In the genomic region with DNA sequence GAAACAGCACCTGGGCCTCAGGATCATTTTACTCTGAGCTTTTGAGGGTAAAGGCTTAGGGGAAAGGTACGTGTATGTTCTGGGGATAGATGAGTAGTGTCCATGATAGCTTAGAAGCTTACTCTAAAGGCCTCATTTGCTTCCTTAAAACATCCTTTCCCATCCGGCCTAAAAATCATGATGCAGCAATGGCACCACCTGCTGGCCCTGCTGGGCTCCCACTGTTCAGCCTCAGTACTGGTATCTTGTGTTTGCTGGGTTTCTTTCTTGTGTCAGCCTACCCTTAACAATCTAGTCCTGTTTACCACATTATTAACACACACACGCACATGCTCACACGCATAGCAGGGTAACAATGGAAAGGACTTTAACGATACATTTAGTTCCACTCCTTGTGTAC, we compare ENCODE assay signal across 8 mouse cellular contexts. TPM values are rescaled to one million over a fixed set of nuclear protein-coding genes. Genes with fewer than 3 reads are reported as not detected.
DNase-seq lines count a peak whose midpoint lies in the region; ATAC-seq and TF ChIP-seq lines count a peak whose summit lies in the region.

No protein-coding gene starts in this region.

- no peak for TF ChIP-seq POLR2A in lung, adult 2 months (IDR thresholded peaks at IDR 0.05; ENCODE audit: borderline replicate concordance, extremely low read depth, low read depth, low read length)

- ATAC-seq in neural tube, embryonic 15.5 days (ENCODE audit: low FRiP score), result peak; percentile 47; the same call in 1 of the 2 replicates

- H3K27me3 ChIP-seq in embryonic facial prominence, embryonic 10.5 days (replicated peaks; ENCODE audit: low read depth, poor library complexity, severe bottlenecking), result no peaks in the 10 kb centered on the region
- H3K27me3 ChIP-seq in neural tube, embryonic 15.5 days (replicated peaks), result no peaks in the 10 kb centered on the region

- 38% methylated on average over 5 of the region's 5 CpGs for WGBS in embryonic facial prominence, embryonic 10.5 days
- 24% methylated on average over 5 of the region's 5 CpGs for WGBS in lung, adult 2 months
- 33% methylated on average over 5 of the region's 5 CpGs for WGBS in neural tube, embryonic 15.5 days

- intact Hi-C loops in heart, postnatal 10 days (cut with DNase I), result loop anchor here (1.0 to 5.0 kb wide), 3 partner anchors 83 to 210 kb away; no protein-coding TSS in a partner anchor

- no peak overlapping the region for H3K4me3 ChIP-seq in embryonic facial prominence, embryonic 10.5 days
- no peak overlapping the region for H3K4me3 ChIP-seq in lung, adult 2 months (replicated peaks; ENCODE audit: extremely low read depth, low read depth, low read length)
- no peak overlapping the region for H3K4me3 ChIP-seq in neural tube, embryonic 15.5 days (replicated peaks)

- H3K27ac ChIP-seq in embryonic facial prominence, embryonic 10.5 days (replicated peaks), result no peak overlapping the region
- no peak overlapping the region for H3K27ac ChIP-seq in neural tube, embryonic 15.5 days (replicated peaks)

- no peak overlapping the region for H3K4me2 ChIP-seq in neural tube, embryonic 15.5 days

- H3K36me3 ChIP-seq in embryonic facial prominence, embryonic 10.5 days (replicated peaks), result no peaks in the 10 kb centered on the region
- no peaks in the 10 kb centered on the region for H3K36me3 ChIP-seq in neural tube, embryonic 15.5 days

- TF ChIP-seq CTCF in lung, adult 2 months (IDR thresholded peaks at IDR 0.05; ENCODE audit: insufficient read depth, low read length), result peak; percentile 95

- H3K9me3 ChIP-seq in embryonic facial prominence, embryonic 10.5 days, result no peaks in the 10 kb centered on the region
- no peaks in the 10 kb centered on the region for H3K9me3 ChIP-seq in neural tube, embryonic 15.5 days (replicated peaks)

- no peaks in the 10 kb centered on the region for H3K4me1 ChIP-seq in embryonic facial prominence, embryonic 10.5 days
- H3K4me1 ChIP-seq in lung, adult 2 months (ENCODE audit: control insufficient read depth, insufficient read depth, low read length), result no peaks in the 10 kb centered on the region; the same call in 1 of the 2 replicates
- no peaks in the 10 kb centered on the region for H3K4me1 ChIP-seq in neural tube, embryonic 15.5 days

- DNase-seq in CD8-positive naive resting alpha-beta T cell, adult 2 months (ENCODE audit: low read depth in 2 of 2, low spot score in 2 of 2), result peak; percentile 15 to 33
- DNase-seq in adrenal gland, adult 2 months, result peak; percentile 79
- peak; percentile 69 for DNase-seq in embryonic facial prominence, embryonic 10.5 days (ENCODE audit: low spot score)
- DNase-seq in heart, postnatal 10 days, result peak; percentile 73 to 83
- peak; percentile 81 to 82 for DNase-seq in kidney, postnatal 4 days
- DNase-seq in lung, adult 2 months, result peak; percentile 60
- DNase-seq in thymus, postnatal 4 days, result peak; percentile 68

- H3K9ac ChIP-seq in neural tube, embryonic 15.5 days (replicated peaks), result no peak overlapping the region

RNA-seq across cellular contexts. Expression of a gene that starts 23.6 kb away (rescaled TPM):
- total RNA-seq in adrenal gland, adult 2 months (2021), result 10 to 100 TPM; 36.3 to 56.0 TPM
- 12.6 and 12.7 TPM in 2 replicates for polyA plus RNA-seq in adrenal gland, adult 2 months (2012; rRNA removed)
- polyA plus RNA-seq in embryonic facial prominence, embryonic 10.5 days (2016; fragmentation: Nextera tagmentation; extraction: Ambion mirVana), result 49.9 and 50.8 TPM in 2 replicates
- total RNA-seq in heart, postnatal 10 days (2021), result 100 to 1,000 TPM; 289 to 314 TPM
- 79.8 and 101 TPM in 2 replicates for polyA plus RNA-seq in lung, adult 2 months (2012; rRNA removed)
- polyA plus RNA-seq in neural tube, embryonic 15.5 days (2015; fragmentation: Nextera tagmentation; extraction: Ambion mirVana), result 29.4 and 39.4 TPM in 2 replicates

Comparison
In these comparisons a context has a peak if more than half of its experiments do, and no peak if none do; other contexts are left out.
1. DNase-seq: peak in every context shown above with its lines; median percentile 82 in kidney, postnatal 4 days; 79 in adrenal gland, adult 2 months; 78 in heart, postnatal 10 days; 69 in embryonic facial prominence, embryonic 10.5 days; 68 in thymus, postnatal 4 days; 60 in lung, adult 2 months; 24 in CD8-positive naive resting alpha-beta T cell, adult 2 months.